Mouse (Mus musculus): Measurements from ENCODE around the gene Aff3. TPM values are rescaled to one million over a fixed set of nuclear protein-coding genes. Genes with fewer than 3 reads are reported as not detected.
A peak's percentile ranks its signal among the peaks of the same experiment; 100 is the strongest.

Aff3 gene
- polyA plus RNA-seq, 1 experiment from 2014 or later, result 12.7 TPM

GRCm38 (mm10) chr1:38357933-38358796 lies 306.6 kb downstream of the Aff3 start:
- H3K27me3 ChIP-seq, result no peaks in the 10 kb centered on the region
- no peak overlapping the region for H3K4me3 ChIP-seq (replicated peaks)
- H3K9ac ChIP-seq (replicated peaks), result no peak overlapping the region
- WGBS, result 83% methylated on average over 10 of the region's 10 CpGs
- H3K4me1 ChIP-seq (replicated peaks), result no peaks in the 10 kb centered on the region
- H3K36me3 ChIP-seq, result no peaks in the 10 kb centered on the region
- H3K27ac ChIP-seq, result no peak overlapping the region
- ATAC-seq, result no peak
- H3K4me2 ChIP-seq (replicated peaks), result no peak overlapping the region
- H3K9me3 ChIP-seq, result no peaks in the 10 kb centered on the region

DNA sequence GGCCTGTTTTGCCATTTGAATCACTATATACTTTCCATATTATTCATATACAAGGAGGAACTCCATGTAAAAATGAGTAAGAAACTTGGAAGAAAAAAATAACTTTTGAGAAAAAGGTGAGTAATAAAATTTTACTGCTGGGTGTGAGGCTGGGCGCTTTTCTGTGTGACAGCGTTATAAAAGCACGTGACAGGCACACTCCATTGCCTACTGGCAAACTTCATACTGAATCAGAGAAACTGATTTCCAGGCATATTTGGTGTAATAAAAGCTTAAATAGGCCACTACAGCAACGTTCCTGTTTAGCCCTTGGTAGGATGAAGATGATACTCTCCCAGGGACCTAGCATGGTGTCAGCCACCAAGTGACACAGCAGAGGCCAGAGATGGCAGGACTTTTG lies 310.2 kb downstream of the Aff3 start:
- WGBS, result 91% methylated on average over 4 of the region's 4 CpGs
- no peak for ATAC-seq

GRCm38 (mm10) chr1:38347346-38347745 lies 317.4 kb downstream of the Aff3 start:
- H3K36me3 ChIP-seq, result no peaks in the 10 kb centered on the region
- no peak overlapping the region for H3K4me2 ChIP-seq (replicated peaks)
- no peak overlapping the region for H3K4me3 ChIP-seq (replicated peaks)
- no peak for ATAC-seq
- no peak overlapping the region for H3K9ac ChIP-seq (replicated peaks)
- H3K4me1 ChIP-seq (replicated peaks), result no peaks in the 10 kb centered on the region
- no peak overlapping the region for H3K27ac ChIP-seq
- H3K9me3 ChIP-seq, result no peaks in the 10 kb centered on the region
- WGBS, result 84% methylated on average over 4 of the region's 4 CpGs
- H3K27me3 ChIP-seq, result no peaks in the 10 kb centered on the region

More for the DNA sequence above, 310.2 kb downstream of the Aff3 start:
- Histone ChIP-seq H3K27me3 (no peaks in the 10 kb centered on the region), H3K27ac (no peak overlapping the region), H3K9ac (replicated peaks) (no peak overlapping the region), H3K4me3 (replicated peaks) (no peak overlapping the region), H3K4me2 (replicated peaks) (no peak overlapping the region), H3K36me3 (no peaks in the 10 kb centered on the region), H3K9me3 (no peaks in the 10 kb centered on the region), H3K4me1 (replicated peaks) (no peaks in the 10 kb centered on the region)

- ATAC-seq, result no peak
- H3K4me2 ChIP-seq (replicated peaks), result no peak overlapping the region
- no peak overlapping the region for H3K9ac ChIP-seq (replicated peaks)
- no peaks in the 10 kb centered on the region for H3K27me3 ChIP-seq
- no peaks in the 10 kb centered on the region for H3K9me3 ChIP-seq
- 0 out of 2 replicates have a peak, but pooled peaks cover 15% of the 10 kb centered on the region for H3K4me1 ChIP-seq (replicated peaks)
- no peak overlapping the region for H3K4me3 ChIP-seq (replicated peaks)
- H3K36me3 ChIP-seq, result no peaks in the 10 kb centered on the region
- H3K27ac ChIP-seq, result no peak overlapping the region
- whole genome bisulfite sequencing, result 92% methylated on average over 7 of the region's 7 CpGs
Measured at GRCm38 (mm10) chr1:38334206-38334605, 330.5 kb downstream of the Aff3 start.

DNA sequence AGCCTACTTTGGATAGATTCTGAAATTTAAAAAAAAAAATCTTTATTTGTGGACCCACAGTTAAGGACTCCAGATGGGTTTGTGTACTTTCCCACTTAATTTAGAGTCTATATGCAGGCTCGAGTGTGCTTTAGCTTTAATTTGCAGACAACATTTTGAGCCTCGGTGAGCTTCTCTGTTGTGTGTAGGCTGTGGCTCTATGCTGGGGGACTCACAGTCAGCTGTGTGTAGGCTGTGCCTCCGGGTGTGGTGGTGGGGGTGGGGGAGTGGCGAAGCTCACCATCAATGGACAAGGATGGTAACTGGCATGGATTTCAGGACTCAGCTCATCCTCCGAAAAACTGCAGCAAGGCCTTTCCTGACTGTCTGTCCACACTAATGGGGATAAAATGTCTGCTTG lies 331.8 kb downstream of the Aff3 start:
- H3K4me3 ChIP-seq (replicated peaks), result no peak overlapping the region
- H3K27ac ChIP-seq, result no peak overlapping the region
- H3K4me2 ChIP-seq (replicated peaks), result no peak overlapping the region
- no peak overlapping the region for H3K9ac ChIP-seq (replicated peaks)
- H3K9me3 ChIP-seq, result no peaks in the 10 kb centered on the region
- H3K4me1 ChIP-seq (replicated peaks), result 0 out of 2 replicates have a peak, but pooled peaks cover 15% of the 10 kb centered on the region
- WGBS, result 86% methylated on average over 5 of the region's 5 CpGs
- no peaks in the 10 kb centered on the region for H3K27me3 ChIP-seq
- H3K36me3 ChIP-seq, result no peaks in the 10 kb centered on the region
- ATAC-seq, result no peak

GRCm38 (mm10) chr1:38324206-38324605 lies 340.5 kb downstream of the Aff3 start:
- no peaks in the 10 kb centered on the region for H3K9me3 ChIP-seq
- ATAC-seq, result no peak
- H3K4me3 ChIP-seq (replicated peaks), result no peak overlapping the region
- H3K36me3 ChIP-seq, result no peaks in the 10 kb centered on the region
- H3K27me3 ChIP-seq, result no peaks in the 10 kb centered on the region
- H3K27ac ChIP-seq, result no peak overlapping the region
- H3K4me1 ChIP-seq (replicated peaks), result peaks cover 13% of the 10 kb centered on the region
- WGBS, result 66% methylated on average over 5 of the region's 5 CpGs
- no peak overlapping the region for H3K9ac ChIP-seq (replicated peaks)
- H3K4me2 ChIP-seq (replicated peaks), result no peak overlapping the region

GRCm38 (mm10) chr1:38321861-38322260 lies 342.9 kb downstream of the Aff3 start:
- Histone ChIP-seq H3K9ac (replicated peaks) (no peak overlapping the region), H3K9me3 (no peaks in the 10 kb centered on the region), H3K4me1 (replicated peaks) (peaks cover 13% of the 10 kb centered on the region), H3K27ac (no peak overlapping the region), H3K4me2 (replicated peaks) (no peak overlapping the region), H3K4me3 (replicated peaks) (no peak overlapping the region), H3K36me3 (no peaks in the 10 kb centered on the region), H3K27me3 (no peaks in the 10 kb centered on the region)
- whole genome bisulfite sequencing, result 93% methylated on average over 8 of the region's 8 CpGs
- ATAC-seq, result no peak

DNA sequence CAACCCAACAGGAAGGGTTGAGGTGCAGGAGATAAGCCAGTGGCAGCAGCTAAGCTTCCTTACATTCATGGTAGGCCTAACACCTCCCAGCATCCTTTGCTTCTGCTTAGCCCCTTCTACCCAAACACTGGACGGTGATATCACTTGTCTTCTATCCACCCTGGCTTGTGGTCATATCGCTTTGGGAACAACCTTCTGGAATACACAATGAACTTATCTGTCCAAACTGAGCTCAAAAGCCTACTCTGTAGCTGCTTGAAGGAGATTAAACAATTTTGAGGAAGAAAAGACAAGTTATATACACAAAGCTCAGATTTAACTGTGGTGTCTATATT lies 343.8 kb downstream of the Aff3 start:
- no peak for ATAC-seq
- no peak overlapping the region for H3K4me2 ChIP-seq (replicated peaks)
- WGBS, result 92% methylated on average over 2 of the region's 2 CpGs
- no peak overlapping the region for H3K27ac ChIP-seq
- H3K9ac ChIP-seq (replicated peaks), result no peak overlapping the region
- peaks cover 13% of the 10 kb centered on the region for H3K4me1 ChIP-seq (replicated peaks)
- no peak overlapping the region for H3K4me3 ChIP-seq (replicated peaks)
- H3K9me3 ChIP-seq, result no peaks in the 10 kb centered on the region
- H3K27me3 ChIP-seq, result no peaks in the 10 kb centered on the region
- no peaks in the 10 kb centered on the region for H3K36me3 ChIP-seq

DNA sequence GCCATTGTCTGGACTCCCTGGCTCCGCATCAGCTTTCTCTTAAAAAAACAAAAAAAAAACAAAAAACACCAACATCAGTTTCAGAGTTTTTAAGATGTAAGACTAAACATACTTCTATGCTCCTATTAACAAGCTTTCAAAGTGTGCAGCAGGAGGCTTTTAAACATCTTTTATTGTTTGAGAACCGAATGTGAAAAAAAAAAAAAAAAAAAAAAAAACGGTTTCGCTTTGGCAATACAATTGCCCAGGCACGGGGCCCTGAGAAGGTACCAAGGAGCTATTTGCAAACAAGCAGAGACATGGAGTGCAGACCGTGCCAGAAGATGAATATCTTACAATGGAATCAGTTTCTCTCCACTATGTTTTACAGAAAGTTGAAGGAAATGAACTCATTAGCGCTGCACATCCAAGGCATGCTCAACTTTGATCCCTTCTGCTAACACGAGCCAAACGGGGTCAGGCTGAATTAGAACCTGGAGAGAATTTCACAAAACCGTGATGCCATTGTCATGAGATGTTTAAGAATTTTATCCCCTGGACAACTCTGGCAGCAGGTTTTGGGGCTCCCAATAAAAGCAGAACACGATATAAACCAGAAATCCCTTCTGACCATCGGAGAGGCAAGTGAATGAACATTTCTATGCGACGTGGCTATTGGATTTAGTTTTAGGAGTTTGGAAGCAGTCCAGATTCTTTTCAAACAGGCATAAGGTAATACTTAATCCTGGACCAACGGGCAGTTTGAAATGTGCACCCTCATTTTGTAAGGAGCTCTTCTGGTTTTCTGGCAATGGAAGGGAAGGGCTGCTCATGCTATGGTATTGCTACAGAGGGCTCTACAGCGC lies 344.4 kb downstream of the Aff3 start:
- H3K4me3 ChIP-seq (replicated peaks), result no peak overlapping the region
- H3K4me1 ChIP-seq (replicated peaks), result peaks cover 13% of the 10 kb centered on the region
- 56% methylated on average over 16 of the region's 16 CpGs for WGBS
- no peak overlapping the region for H3K27ac ChIP-seq
- H3K36me3 ChIP-seq, result no peaks in the 10 kb centered on the region
- no peaks in the 10 kb centered on the region for H3K27me3 ChIP-seq
- H3K9ac ChIP-seq (replicated peaks), result no peak overlapping the region
- H3K4me2 ChIP-seq (replicated peaks), result peak overlapping the region; percentile 27
- no peak for ATAC-seq
- H3K9me3 ChIP-seq, result no peaks in the 10 kb centered on the region

DNA sequence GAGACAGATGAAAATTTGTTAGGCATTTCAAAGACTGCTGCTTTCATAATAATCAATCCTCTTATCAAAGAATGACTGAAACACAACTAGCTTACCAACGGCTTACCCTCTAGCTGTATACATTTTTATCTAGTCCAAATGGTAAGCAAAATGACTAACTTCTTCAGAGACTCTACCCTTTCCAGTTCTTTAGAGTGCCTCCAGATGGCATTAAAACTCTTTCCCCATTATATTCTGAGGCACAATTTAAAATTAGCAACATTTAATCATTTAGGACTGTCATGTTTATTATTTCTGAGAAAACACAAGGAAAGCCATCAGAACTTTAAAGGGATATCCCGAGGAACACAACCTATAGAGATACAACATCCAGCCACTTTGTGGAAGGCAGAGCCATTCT lies 346.1 kb downstream of the Aff3 start:
- 90% methylated on average over 2 of the region's 2 CpGs for WGBS
- H3K27ac ChIP-seq, result no peak overlapping the region
- no peak overlapping the region for H3K9ac ChIP-seq (replicated peaks)
- ATAC-seq, result no peak
- H3K4me2 ChIP-seq (replicated peaks), result no peak overlapping the region
- no peaks in the 10 kb centered on the region for H3K9me3 ChIP-seq
- no peaks in the 10 kb centered on the region for H3K36me3 ChIP-seq
- no peak overlapping the region for H3K4me3 ChIP-seq (replicated peaks)
- no peaks in the 10 kb centered on the region for H3K27me3 ChIP-seq
- peaks cover 13% of the 10 kb centered on the region for H3K4me1 ChIP-seq (replicated peaks)

- WGBS, result 72% methylated on average over 4 of the region's 4 CpGs
Measured at GRCm38 (mm10) chr1:38315992-38316391, 348.8 kb downstream of the Aff3 start.

DNA sequence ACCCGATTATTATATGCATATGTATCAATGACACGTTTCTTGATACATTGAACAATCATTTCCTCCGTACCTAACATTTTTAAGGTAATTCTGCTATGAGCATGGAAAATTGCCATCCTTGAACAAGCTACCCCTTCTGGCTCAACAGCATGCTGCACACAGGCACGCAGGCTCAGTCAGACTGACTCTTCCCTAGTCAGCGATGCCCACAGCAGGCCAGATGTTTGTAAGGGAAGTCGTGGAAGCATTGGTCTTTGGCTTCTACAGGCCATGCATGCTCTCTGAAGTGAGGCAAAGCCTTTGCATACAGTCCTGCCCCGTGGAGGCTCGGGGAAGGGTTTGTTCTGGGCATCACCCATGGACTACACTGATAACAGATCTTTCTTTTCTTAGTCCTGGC lies 354.3 kb downstream of the Aff3 start:
- H3K4me3 ChIP-seq (replicated peaks), result no peak overlapping the region
- 0 out of 2 replicates have a peak, but pooled peaks cover 7% of the 10 kb centered on the region for H3K4me1 ChIP-seq (replicated peaks)
- ATAC-seq, result no peak
- no peak overlapping the region for H3K9ac ChIP-seq (replicated peaks)
- no peak overlapping the region for H3K27ac ChIP-seq
- WGBS, result 91% methylated on average over 8 of the region's 8 CpGs
- H3K4me2 ChIP-seq (replicated peaks), result no peak overlapping the region
- no peaks in the 10 kb centered on the region for H3K9me3 ChIP-seq
- no peaks in the 10 kb centered on the region for H3K27me3 ChIP-seq
- no peaks in the 10 kb centered on the region for H3K36me3 ChIP-seq

More at GRCm38 (mm10) chr1:38315992-38316391, 348.8 kb downstream of the Aff3 start:
- Histone ChIP-seq H3K4me1 (replicated peaks) (peaks cover 13% of the 10 kb centered on the region), H3K36me3 (no peaks in the 10 kb centered on the region), H3K4me3 (replicated peaks) (no peak overlapping the region), H3K27me3 (no peaks in the 10 kb centered on the region), H3K4me2 (replicated peaks) (no peak overlapping the region), H3K9me3 (no peaks in the 10 kb centered on the region), H3K9ac (replicated peaks) (no peak overlapping the region), H3K27ac (no peak overlapping the region)
- ATAC-seq, result no peak

Measured in midbrain, embryonic 13.5 days (tissue).